11 mouse cellular contexts compared by ENCODE assay signal in the genomic region with DNA sequence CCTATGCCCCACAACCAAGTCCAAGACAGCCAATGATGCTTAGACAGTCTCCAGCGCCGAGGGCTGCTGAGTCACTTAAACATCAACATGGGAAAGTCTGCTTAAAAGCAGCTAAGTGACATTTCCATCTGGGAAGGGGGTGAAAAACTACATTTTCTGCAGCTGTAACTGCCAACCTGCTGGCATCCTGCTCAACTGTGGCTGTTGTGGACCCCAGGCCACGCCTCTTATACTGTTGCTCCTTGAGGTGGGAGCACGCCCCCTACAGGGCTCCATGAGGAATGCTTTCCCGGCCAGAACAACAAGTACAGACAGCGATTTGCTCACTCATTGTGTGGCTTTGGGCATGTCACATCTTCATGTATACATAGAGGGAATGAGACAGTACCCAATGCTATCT. TPM values are rescaled to one million over a fixed set of nuclear protein-coding genes. Genes with fewer than 3 reads are reported as not detected.
DNase-seq lines count a peak whose midpoint lies in the region; ATAC-seq and TF ChIP-seq lines count a peak whose summit lies in the region.
"Had no signal": no experiment of that assay in that cellular context is flagged by ENCODE, and none has a peak within 500 bp of the region (broad histone marks: within the 10 kb centered on the region; RNA-seq: fewer than 3 reads in every experiment).

No protein-coding gene starts in this region.

- no peak overlapping the region for H3K4me3 ChIP-seq in heart, embryonic 15.5 days
- no peak overlapping the region for H3K4me3 ChIP-seq in midbrain, postnatal 0 days (ENCODE audit: low read depth, low read length)
- no peak overlapping the region for H3K4me3 ChIP-seq in midbrain, embryonic 11.5 days (ENCODE audit: low read depth, low read length)
- H3K4me3 ChIP-seq in G1E (ENCODE audit: low read depth, low read length), result no peak overlapping the region
- no peak overlapping the region for H3K4me3 ChIP-seq in forebrain, embryonic 15.5 days
- H3K4me3 ChIP-seq: embryonic facial prominence, embryonic 12.5 days; liver, embryonic 13.5 days had no signal

- no peak for ATAC-seq in heart, embryonic 15.5 days (replicated peaks; ENCODE audit: insufficient number of reproducible peaks, insufficient read depth, low FRiP score, low read depth)
- no peak for ATAC-seq in midbrain, postnatal 0 days (ENCODE audit: low FRiP score)
- ATAC-seq in midbrain, embryonic 11.5 days (ENCODE audit: low FRiP score), result no peak
- ATAC-seq in G1E (ENCODE audit: extremely low read depth, insufficient number of reproducible peaks, low FRiP score, poor library complexity, severe bottlenecking), result no peak
- ATAC-seq in forebrain, embryonic 15.5 days (replicated peaks), result no peak

- no peak overlapping the region for H3K4me2 ChIP-seq in heart, embryonic 15.5 days
- no peak overlapping the region for H3K4me2 ChIP-seq in midbrain, postnatal 0 days (ENCODE audit: low read depth, low read length, poor library complexity, severe bottlenecking)
- no peak overlapping the region for H3K4me2 ChIP-seq in midbrain, embryonic 11.5 days
- no peak overlapping the region for H3K4me2 ChIP-seq in forebrain, embryonic 15.5 days (replicated peaks)
- H3K4me2 ChIP-seq: embryonic facial prominence, embryonic 12.5 days; liver, embryonic 13.5 days had no signal

- peaks cover 10% of the 10 kb centered on the region; the same call in 1 of the 2 replicates for H3K27me3 ChIP-seq in heart, embryonic 15.5 days
- H3K27me3 ChIP-seq in midbrain, postnatal 0 days (ENCODE audit: insufficient read depth, low read length), result no peaks in the 10 kb centered on the region
- no peaks in the 10 kb centered on the region for H3K27me3 ChIP-seq in midbrain, embryonic 11.5 days (ENCODE audit: control insufficient read depth, insufficient read depth, low read length)
- H3K27me3 ChIP-seq in G1E (ENCODE audit: insufficient read depth, low read length), result peaks cover 40% of the 10 kb centered on the region; the same call in 1 of the 2 replicates
- no peaks in the 10 kb centered on the region for H3K27me3 ChIP-seq in forebrain, embryonic 15.5 days
- H3K27me3 ChIP-seq: embryonic facial prominence, embryonic 12.5 days had no signal

- no peak overlapping the region for H3K9ac ChIP-seq in heart, embryonic 15.5 days
- H3K9ac ChIP-seq in midbrain, postnatal 0 days (replicated peaks; ENCODE audit: low read length, poor library complexity, severe bottlenecking), result no peak overlapping the region
- no peak overlapping the region for H3K9ac ChIP-seq in midbrain, embryonic 11.5 days (ENCODE audit: low read length)
- no peak overlapping the region for H3K9ac ChIP-seq in forebrain, embryonic 15.5 days (replicated peaks)
- H3K9ac ChIP-seq: embryonic facial prominence, embryonic 12.5 days; liver, embryonic 13.5 days had no signal

- WGBS in heart, embryonic 15.5 days, result 62% methylated on average over 6 of the region's 6 CpGs
- 60% methylated on average over 6 of the region's 6 CpGs for WGBS in midbrain, postnatal 0 days
- 57% methylated on average over 6 of the region's 6 CpGs for WGBS in midbrain, embryonic 11.5 days
- 64% methylated on average over 6 of the region's 6 CpGs for WGBS in forebrain, embryonic 15.5 days

- peaks cover 47% of the 10 kb centered on the region for H3K4me1 ChIP-seq in heart, embryonic 15.5 days (replicated peaks)
- H3K4me1 ChIP-seq in midbrain, postnatal 0 days (ENCODE audit: insufficient read depth, low read length), result no peaks in the 10 kb centered on the region
- no peaks in the 10 kb centered on the region for H3K4me1 ChIP-seq in midbrain, embryonic 11.5 days (ENCODE audit: control insufficient read depth, insufficient read depth, low read length)
- H3K4me1 ChIP-seq in G1E (ENCODE audit: insufficient read depth, low read depth, low read length), result peaks cover 92% of the 10 kb centered on the region
- no peaks in the 10 kb centered on the region for H3K4me1 ChIP-seq in forebrain, embryonic 15.5 days
- H3K4me1 ChIP-seq: embryonic facial prominence, embryonic 12.5 days had no signal

- no peak for TF ChIP-seq POLR2A in brain, embryonic 14.5 days (IDR thresholded peaks at IDR 0.05; ENCODE audit: borderline replicate concordance, extremely low read depth, insufficient read depth, insufficient read length, poor library complexity, severe bottlenecking)

- no peaks in the 10 kb centered on the region for H3K9me3 ChIP-seq in heart, embryonic 15.5 days (replicated peaks)
- H3K9me3 ChIP-seq in midbrain, postnatal 0 days (ENCODE audit: low read length), result no peaks in the 10 kb centered on the region
- no peaks in the 10 kb centered on the region for H3K9me3 ChIP-seq in midbrain, embryonic 11.5 days (ENCODE audit: control insufficient read depth, low read length)
- H3K9me3 ChIP-seq in G1E (replicated peaks), result peaks cover 7% of the 10 kb centered on the region
- no peaks in the 10 kb centered on the region for H3K9me3 ChIP-seq in forebrain, embryonic 15.5 days
- H3K9me3 ChIP-seq: embryonic facial prominence, embryonic 12.5 days; liver, embryonic 13.5 days had no signal

- no peaks in the 10 kb centered on the region for H3K36me3 ChIP-seq in heart, embryonic 15.5 days
- peaks cover 5% of the 10 kb centered on the region for H3K36me3 ChIP-seq in midbrain, postnatal 0 days (ENCODE audit: insufficient read depth, low read length)
- H3K36me3 ChIP-seq in midbrain, embryonic 11.5 days (ENCODE audit: control insufficient read depth, insufficient read depth, low read length), result no peaks in the 10 kb centered on the region
- peaks cover 9% of the 10 kb centered on the region for H3K36me3 ChIP-seq in G1E (replicated peaks)
- peaks cover 3% of the 10 kb centered on the region; the same call in 1 of the 2 replicates for H3K36me3 ChIP-seq in forebrain, embryonic 15.5 days
- H3K36me3 ChIP-seq: embryonic facial prominence, embryonic 12.5 days; liver, embryonic 13.5 days had no signal

- intact Hi-C loops in heart, postnatal 14 days (cut with DNase I), result loop anchor here (5.0 kb wide), 1 partner anchor 170 kb away; a partner anchor contains a TSS

- TF ChIP-seq CTCF in midbrain, postnatal 0 days (IDR thresholded peaks at IDR 0.05), result peak; percentile 48
- TF ChIP-seq CTCF in G1E (IDR thresholded peaks at IDR 0.05; ENCODE audit: low read depth, low read length), result 0 out of 2 replicates have a peak, but pooled peaks have one; percentile 23
- peak; percentile 31; the same call in 1 of the 2 replicates for TF ChIP-seq CTCF in brain, embryonic 14.5 days (IDR thresholded peaks at IDR 0.05; ENCODE audit: borderline replicate concordance, extremely low read depth, insufficient read depth, insufficient read length)

- DNase-seq in heart, postnatal 14 days, result no peak
- DNase-seq in midbrain, postnatal 0 days (ENCODE audit: low spot score), result no peak
- no peak for DNase-seq in midbrain, embryonic 11.5 days (ENCODE audit: low spot score, missing footprints)
- no peak for DNase-seq in G1E (ENCODE audit: low spot score)
- DNase-seq in brain, embryonic 14.5 days (ENCODE audit: low read depth), result no peak
- DNase-seq: kidney, adult 9 months; layer of hippocampus, postnatal 36 days; liver, embryonic 13.5 days had no signal

- H3K27ac ChIP-seq in heart, embryonic 15.5 days, result peak overlapping the region; percentile 72
- H3K27ac ChIP-seq in midbrain, postnatal 0 days (ENCODE audit: low read depth, low read length), result no peak overlapping the region
- H3K27ac ChIP-seq in midbrain, embryonic 11.5 days (ENCODE audit: low read depth, low read length), result no peak overlapping the region
- H3K27ac ChIP-seq in forebrain, embryonic 15.5 days (replicated peaks), result no peak overlapping the region
- H3K27ac ChIP-seq: embryonic facial prominence, embryonic 12.5 days; liver, embryonic 13.5 days had no signal

RNA-seq across cellular contexts. Expression of a gene that starts 25.9 kb away (rescaled TPM):
- 50.1 and 54.5 TPM in 2 replicates for polyA plus RNA-seq in heart, embryonic 15.5 days (2015; fragmentation: Nextera tagmentation; extraction: Ambion mirVana)
- total RNA-seq in heart, postnatal 14 days (2021), result 10 to 100 TPM; 29.7 to 35.3 TPM
- 30.8 and 48.9 TPM in 2 replicates for total RNA-seq in midbrain, postnatal 0 days (2014; rRNA removed)
- polyA plus RNA-seq in midbrain, postnatal 0 days (2015; fragmentation: Nextera tagmentation; extraction: Ambion mirVana), result 85.9 and 94.3 TPM in 2 replicates
- polyA plus RNA-seq in midbrain, embryonic 11.5 days (2014; fragmentation: Nextera tagmentation; extraction: Ambion mirVana), result 70.2 and 71.5 TPM in 2 replicates
- total RNA-seq in G1E (2014; fragmentation: Nextera tagmentation), result 82.5 and 87.3 TPM in 2 replicates
- total RNA-seq in G1E (2017), result 9.4 and 18.2 TPM in 2 replicates
- 10.9 and 11.6 TPM in 2 replicates for polyA plus RNA-seq in G1E (2012)
- 43.0 and 46.2 TPM in 2 replicates for polyA plus RNA-seq in brain, embryonic 14.5 days (2012; rRNA removed)
- 79.1 and 79.9 TPM in 2 replicates for polyA plus RNA-seq in forebrain, embryonic 15.5 days (2015; fragmentation: Nextera tagmentation; extraction: Ambion mirVana)
